Mouse (Mus musculus) bone marrow, adult 2 months (tissue): Measurements from ENCODE around the gene Tmprss11e.

Experiments
- CTCF ChIP-seq: fragments of 200-500 bp; IDR thresholded peaks from 2 replicates; pipeline ENCODE4 v1.5.1; 2011; ENCODE audit warnings: low read length, control low read depth; ENCODE audit not compliant: control insufficient read depth, insufficient read depth
- POLR2A ChIP-seq: fragments of 200-500 bp; IDR thresholded peaks from 2 replicates; pipeline ENCODE4 v1.6.1; 2011; ENCODE audit warnings: low read depth, mild to moderate bottlenecking, control low read depth, low read length, borderline replicate concordance; ENCODE audit not compliant: control insufficient read depth

GRCm38 (mm10) chr5:86784205-86784604 lies 38.6 kb upstream of the Tmprss11e start:
- TF ChIP-seq CTCF = no peak
- no peak for TF ChIP-seq POLR2A
